Mouse (Mus musculus): ENCODE data around the gene Ddit4l.
"Not testable (repeated sequence)": the region's sequence is repeated elsewhere in the genome, so short reads cannot be mapped to it uniquely, and the experiment has no call there.

Ddit4l gene

DNA sequence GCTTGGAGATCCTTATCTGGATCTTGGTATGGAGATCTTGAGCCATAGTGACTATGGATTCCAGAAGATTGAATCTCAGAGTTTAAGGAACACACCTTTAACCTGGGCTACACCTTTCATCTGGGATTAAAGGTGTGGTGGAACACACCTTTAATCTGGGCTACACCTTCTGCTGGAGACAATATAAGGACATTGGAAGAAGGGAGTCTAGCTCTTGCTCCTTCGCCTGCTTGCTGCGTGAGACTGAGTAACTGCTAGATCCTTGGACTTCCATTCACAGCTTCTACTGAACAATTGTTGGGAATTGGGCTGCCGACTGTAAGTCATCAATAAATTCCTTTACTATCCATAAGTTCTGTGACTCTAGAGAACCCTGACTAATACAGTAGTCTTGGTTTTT, at the start of gene Ddit4l:
Ddit4l (plus strand) TSS at position 301 of the 400 bp plus-strand sequence.
- DNase-seq (ENCODE audit: inconsistent ontology term), result not testable (repeated sequence)

DNA sequence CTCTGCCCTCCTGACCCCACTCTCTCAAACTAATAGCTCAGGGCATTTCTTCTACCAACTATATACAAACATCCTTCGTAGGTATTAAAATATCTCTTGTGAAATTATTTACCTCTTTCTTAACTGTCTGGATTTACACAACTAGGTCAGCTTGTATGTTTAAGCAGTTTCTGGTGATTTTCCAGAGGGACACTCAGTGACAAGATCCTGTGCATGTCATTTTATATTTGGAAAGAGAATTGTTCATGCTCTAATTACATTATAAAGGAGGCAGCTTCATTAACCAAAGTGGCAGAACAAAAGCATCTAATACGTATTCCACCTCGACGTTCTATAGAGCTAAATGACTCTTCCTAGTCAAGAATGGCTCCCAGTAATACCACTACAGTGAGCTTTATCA, 45.3 kb upstream of the Ddit4l start:
- peak; percentile 44 for DNase-seq (ENCODE audit: inconsistent ontology term)

DNA sequence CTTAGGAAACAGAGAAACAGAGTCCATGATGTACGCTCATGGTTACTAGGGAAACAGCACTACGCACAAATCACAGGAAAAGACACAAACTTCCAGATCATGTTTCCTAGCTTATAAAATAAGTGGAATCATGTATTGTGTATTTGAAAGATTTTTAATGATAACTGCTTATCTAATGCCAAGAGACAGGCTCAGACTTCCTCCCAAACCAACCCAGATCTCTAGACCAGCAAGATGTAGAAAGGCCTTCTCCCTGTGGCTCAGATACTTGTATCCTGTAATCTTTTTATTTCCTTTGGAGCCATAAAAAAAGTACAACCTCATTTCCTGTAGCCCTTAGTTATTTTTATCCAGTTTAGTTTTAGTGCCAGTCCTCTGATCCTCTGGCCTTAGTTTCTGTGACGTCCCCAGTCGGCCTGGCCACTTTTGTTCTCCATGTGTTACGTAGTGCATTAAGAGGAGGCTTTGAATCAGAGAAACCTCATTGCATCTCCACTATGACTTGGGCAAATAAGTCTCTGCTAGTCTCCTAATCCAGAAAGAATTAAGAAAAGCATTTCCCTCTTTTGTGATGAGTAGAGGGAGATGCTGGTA, 34.9 kb upstream of the Ddit4l start:
- DNase-seq (ENCODE audit: inconsistent ontology term), result no peak

DNA sequence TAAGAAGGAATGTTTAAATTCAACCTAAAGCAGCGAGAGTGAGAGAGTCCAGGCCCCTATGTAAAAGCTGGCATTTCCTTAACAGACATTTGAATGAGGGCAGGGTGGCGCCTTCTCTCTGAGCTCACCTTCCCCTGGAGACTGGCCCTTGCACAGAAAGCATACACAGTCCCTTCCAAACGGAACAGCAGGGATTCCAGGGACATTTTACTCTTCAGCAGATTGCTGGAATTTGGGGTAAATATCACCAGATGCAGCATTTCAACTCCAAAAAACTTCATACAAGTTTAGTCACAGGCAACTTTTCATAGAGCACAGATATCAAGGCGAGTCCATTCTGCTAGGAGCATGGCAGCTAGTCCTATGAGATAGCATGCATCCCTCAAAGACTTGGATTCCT, 31.6 kb upstream of the Ddit4l start:
- peak; percentile 64 for DNase-seq (ENCODE audit: inconsistent ontology term)

DNA sequence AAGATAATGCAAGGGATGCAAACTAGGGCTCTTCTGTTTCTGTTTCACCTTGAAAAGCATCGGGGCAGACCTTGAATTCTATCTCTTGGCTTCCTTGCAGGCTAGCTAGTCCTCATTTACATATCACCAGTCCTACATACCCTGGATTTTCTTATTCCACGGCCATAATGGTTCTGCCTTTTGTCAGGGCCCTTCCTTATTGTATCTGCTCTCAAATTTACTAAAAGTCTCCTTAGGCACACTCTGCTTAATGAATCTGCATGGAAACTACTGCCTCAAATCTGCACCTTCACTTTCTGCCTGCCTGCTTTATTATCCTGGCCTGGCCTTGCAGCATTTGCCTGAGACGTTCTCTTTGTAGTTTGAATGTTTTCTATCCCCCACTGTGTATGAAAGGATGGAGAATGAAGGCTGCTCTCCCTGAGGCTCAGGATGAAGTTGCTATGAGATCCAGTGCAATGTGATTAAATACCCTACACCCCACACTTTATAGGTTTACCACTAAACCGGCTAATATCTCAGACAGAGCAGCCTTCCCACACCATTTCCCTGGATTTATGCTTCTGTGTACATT, 27.0 kb upstream of the Ddit4l start:
- no peak for DNase-seq (ENCODE audit: inconsistent ontology term)

DNA sequence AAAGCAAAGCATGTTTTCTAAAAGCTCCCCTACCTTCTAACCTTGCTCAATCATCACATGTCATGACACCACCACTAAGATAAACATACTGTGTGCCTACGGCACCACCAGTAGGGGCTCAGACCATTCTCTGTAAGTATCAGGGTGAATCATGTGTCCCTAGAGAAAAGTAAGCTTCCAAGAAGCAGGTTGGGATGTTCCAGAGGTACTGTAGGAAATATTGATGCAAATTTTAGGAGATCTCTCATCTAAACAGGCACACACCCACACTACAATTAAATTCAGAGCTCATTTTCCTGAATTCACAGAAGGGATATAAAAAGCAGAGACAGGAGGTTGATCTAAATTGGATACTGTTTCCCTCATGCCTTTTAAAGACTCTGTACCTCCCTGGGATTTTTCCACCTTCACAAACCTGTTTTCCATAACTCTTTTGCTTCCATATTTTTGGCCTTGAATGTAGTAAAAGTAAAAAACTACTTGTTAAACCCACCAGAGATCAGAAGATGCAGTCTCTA, 12.4 kb upstream of the Ddit4l start:
- DNase-seq (ENCODE audit: inconsistent ontology term), result no peak

DNA sequence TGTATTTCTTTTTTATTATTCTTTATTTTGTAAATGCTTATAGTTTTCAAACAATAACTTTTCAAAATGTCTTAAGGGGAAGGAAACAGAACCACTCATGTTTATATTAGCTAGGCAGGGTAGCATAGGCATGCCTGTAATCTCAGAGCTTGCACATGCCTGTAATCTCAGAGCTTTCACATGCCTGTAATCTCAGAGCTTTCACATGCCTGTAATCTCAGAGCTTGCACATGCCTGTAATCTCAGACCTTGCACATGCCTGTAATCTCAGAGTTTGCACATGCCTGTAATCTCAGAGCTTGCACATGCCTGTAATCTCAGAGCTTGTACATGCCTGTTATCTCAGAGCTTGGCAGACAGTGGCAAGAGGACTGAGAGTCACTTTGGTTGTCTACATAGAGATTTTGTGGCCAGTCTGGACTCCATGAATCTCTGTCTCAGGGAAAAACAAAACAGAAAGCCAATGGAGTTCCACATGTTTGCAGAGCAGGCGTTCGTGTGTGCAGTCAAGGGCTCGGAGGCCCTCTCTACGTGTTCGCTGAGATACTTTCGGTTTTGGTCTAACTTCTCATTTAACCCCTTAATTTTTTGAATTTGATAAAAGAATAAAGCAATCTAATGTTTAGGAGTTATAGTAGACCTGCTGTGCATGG, 10.8 kb upstream of the Ddit4l start:
- no peak for DNase-seq (ENCODE audit: inconsistent ontology term)

DNA sequence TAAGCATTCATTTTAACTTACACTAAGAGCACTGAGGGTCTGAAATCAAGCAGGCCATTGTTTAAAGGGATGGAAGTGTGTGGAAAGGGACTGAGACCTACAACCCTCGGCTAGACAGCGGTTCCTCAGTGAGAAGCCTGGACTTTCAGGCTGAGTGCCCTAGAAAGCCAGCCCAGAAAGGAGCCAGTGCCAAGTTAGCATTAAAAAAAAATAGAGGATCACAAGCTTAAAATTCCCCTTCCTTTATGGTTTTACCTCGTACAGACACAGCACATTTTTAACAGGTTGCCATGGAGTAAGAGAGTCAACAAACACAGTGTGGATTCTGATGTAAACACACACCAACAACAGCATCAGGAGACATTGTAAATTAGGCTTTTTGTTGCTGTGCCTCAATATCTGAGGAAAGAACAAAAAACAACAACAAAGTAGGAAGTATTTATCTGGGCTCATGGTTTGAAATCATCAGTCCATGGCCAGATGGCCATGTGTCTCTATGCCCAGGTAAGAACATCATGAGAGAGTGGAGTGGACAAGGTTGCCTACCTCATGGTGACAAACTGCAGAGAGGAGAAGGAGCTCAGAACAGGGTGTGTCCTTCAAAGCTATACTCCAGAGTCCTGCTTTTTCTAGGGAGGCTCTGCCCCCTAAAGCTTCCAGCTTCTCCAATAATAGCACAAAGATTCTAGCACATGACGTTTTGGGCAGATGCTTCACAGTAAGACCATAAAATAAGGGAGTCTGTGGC, 10.1 kb upstream of the Ddit4l start:
- peak; percentile 14 for DNase-seq (ENCODE audit: inconsistent ontology term)

DNA sequence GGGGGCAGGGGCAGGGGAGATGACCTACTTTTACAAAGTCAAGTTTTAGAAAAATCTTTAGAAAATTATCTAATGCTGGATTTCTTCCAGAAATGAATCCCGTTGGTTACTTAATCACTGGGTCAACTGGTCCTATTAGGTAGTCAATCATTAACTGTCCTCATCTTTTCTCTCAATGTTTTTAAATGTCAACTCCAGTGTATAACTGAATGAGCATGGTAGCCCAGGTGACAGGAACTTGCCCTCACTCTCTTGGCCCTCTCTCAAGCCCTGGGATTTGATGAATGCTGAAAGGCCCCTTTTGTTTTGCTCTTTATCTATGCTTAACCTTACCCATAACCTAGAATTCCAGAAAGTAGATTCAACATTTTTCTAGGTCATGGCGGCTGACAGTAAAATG, 9.4 kb upstream of the Ddit4l start:
- peak; percentile 6 for DNase-seq (ENCODE audit: inconsistent ontology term)

DNA sequence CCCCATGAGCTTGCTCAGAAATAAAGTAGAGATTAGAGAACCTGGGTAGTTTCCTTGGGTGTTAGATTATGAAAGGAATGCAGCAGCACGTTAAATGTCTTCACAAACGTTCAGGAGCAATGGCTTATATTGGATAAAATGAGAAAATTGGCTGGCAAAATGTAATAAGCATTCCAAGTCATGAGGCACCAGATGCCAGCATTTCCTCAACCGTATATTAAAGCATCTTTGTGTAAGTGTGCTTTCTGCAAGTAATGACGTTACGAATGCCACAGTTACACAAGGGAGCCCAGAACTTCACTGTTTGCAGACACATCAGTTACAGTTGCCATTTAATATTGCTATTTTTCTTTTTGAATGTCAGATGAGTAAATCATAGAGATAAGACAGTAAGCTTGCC, 872 bp upstream of the Ddit4l start:
- DNase-seq (ENCODE audit: inconsistent ontology term), result no peak

DNA sequence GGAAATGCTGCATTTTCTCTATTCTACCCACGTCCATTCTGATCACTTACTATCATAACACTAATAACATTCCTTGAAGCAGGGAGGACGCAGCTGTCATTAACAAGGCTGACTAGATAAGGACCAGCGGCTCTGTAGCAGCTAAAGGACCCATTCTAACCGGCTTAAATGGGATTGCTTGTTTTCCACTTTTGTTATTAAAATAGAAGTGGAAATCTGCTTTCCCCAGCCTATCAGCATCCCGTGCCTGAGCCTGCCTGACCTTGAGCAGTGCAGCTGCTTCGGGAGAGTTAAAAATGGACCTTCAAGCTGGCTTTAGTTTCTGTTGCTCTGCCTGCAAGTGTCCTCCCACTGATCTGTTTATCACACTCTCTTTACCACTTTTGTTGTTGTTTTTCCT, 679 bp downstream of the Ddit4l start:
- DNase-seq (ENCODE audit: inconsistent ontology term), result no peak

DNA sequence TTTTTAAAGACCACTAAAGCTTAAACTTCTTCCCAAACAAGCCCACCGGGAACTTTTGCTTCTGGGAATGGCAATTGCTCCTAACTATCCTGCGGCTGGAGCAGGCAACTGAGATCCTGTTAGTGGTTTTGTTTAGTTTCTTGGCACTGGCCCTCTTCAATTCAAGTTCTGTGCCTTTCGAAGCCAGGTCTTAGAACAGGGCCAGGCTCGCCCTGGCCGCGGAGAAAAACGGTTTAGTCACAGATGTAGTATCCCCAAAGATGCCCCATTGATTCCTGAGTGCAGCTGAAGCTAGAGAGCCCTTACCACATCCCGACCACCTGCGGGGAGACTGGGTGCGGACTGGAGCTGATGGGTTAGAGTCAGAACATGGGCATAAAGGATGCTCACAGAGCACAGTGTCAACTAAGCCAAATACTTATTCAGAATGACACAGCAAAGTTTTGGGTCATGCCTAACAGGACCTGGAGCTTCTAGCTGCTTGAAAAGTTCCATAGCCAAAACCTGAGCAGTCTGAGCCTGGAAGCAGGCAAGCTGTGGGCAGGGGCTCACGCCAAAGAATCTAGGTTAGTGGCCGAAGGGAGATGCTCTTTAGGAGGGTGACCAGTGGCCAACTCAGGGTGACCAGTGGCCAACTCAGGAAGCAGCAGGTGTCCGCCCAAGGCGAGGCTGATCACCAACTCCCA, 1.6 kb downstream of the Ddit4l start:
- peak; percentile 91 for DNase-seq (ENCODE audit: inconsistent ontology term)

DNA sequence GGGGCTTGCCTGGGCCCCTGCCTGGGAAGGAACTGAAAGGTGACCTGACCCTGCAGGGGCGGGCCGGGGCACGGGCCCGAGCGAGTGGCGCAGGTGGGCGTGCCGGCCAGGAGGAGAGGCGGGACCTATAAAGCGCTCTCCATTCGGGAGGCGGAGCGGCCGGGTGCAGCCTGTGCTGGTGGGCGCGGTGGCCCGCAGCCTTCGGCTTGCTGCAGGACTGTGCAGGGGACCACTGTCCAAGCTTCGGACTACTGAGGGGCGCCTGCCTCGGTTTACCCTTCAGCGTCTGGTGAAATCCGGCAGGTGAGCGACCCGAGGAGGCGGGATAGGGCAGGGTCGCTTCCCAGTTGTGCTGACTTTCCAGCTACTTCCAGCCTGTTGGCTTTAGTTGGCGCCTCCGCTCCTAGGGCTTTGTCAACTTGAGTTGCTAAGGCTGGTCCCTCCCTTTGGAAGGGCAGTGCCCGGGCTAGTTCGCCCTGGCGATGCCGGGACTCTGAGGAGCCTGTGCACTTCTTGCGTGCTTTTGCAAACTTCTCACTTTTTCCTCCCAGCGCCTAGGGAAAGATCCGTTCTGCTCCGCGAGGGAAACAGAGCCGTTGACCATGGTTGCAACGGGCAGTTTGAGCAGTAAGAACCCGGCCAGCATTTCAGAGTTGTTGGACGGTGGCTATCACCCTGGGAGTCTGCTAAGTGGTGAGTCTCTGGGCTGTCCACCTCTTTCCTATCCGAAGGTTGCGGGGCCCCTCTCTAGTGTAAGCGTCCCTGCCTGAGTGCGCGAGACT, 2.4 kb downstream of the Ddit4l start:
- peak; percentile 90 for DNase-seq (ENCODE audit: inconsistent ontology term)

DNA sequence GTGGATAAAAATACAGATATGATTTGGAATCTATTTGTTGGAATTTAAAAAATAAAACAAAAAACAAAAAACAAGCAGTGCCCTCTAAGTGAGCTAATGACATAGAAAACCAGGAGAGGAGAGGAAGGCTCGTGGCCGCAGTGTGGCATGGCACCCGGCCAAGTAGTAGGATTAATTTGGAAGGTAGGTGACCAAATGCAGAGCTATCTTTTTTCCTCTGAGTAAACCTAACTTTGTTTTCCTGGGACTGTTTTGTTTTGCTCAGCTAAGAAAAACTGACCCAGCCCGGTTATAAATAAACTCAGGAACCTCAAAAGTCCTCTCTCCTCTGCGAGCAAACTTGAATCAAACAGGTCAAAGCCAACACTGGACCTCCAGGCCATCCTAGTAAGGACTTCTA, 3.6 kb downstream of the Ddit4l start:
- DNase-seq (ENCODE audit: inconsistent ontology term), result peak; percentile 19

DNA sequence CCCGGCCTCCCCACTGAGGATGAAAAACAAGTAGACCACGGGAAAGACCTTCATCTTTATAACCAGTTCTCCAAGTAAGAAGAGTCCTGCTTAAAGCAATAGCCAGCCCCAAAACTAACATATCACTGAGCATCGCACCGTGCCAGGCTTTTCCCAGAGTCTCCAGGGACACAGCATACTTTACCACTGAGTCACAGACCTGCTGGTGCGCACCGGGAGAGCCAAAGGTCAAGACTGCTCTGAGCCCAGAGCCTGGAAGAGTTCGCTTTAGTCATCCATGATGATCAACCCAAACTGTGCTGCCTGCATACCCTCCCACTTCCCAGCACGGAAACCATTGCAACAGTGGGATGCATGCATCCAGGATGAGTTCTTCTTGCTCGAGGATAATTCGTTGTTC, 12.3 kb downstream of the Ddit4l start:
- peak; percentile 23 for DNase-seq (ENCODE audit: inconsistent ontology term)

DNA sequence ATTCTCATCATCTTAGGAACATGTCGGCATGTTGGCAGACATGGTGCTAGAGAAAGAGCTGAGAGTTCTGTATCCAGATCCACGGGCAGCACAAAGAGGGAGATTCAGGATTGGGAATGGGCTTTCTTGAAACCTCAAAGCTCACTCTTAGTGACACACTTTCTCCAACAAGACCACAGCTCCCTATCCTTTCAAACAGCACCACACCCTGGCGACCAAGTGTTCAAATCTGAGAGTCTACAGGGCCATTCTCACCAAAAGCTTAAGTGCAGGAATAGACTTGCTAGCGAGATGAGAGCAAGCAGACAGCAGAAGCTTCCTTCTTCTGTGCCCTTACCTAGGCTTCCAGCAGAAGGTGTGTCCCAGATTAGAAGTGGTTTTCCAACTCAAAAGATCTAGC, 15.2 kb downstream of the Ddit4l start:
- DNase-seq (ENCODE audit: inconsistent ontology term), result no peak

DNA sequence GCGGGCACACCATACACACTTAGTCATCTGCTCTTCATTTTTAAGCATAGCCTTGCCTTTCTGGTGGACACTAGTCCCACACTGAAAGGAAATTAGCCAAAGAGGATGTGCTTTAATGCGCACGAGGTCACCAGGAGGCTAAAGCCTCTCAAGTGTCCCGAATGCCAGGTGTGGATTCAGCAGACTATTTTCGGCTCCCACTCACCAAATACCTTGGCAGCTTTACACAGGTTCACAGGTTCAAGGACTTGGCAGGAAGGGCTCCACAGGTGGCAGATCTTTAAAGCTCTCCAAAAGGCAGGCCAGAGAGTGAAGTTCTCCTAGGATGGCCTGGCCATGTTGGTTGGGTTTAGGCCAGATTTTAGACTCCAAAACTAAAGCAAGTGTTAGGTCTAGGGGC, 19.8 kb downstream of the Ddit4l start:
- no peak for DNase-seq (ENCODE audit: inconsistent ontology term)

DNA sequence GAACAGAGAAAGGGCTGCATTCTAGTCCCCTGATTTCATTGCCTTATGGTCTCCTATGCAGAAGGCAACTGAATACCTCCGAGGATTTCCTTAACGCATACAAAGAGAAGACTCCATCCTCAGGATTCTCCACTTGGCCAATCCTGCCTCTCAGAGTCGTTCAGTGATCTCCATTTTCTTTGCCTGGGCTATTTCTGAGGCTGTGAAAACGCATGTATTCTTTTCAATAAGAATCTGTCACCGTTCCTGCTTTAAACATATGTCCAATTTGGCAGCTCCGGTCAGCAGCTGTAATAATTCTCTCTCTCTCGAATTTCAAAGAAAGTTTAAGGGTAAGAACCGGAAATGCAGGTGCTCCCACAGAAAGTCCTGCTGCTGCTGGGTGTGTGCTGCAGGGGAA, 20.7 kb downstream of the Ddit4l start:
- DNase-seq (ENCODE audit: inconsistent ontology term), result no peak

DNA sequence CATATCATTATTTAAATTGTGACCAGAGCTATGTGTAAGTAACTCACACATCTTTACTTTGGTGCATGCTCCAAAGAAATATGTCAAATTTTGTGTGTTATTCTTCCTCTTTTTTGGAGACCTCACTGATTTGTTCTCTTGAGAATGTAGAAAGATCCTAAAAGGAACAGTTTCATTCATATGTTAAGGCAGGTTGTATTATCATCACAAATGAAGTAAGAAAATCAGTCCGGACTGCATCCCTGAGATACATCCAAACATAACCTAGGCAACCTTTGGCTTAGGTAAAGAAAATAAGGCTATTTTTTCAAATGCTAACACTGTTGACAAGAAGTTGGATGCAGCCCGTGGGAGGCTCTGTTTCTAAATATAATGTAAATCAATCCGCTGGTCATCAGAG, 21.2 kb downstream of the Ddit4l start:
- no peak for DNase-seq (ENCODE audit: inconsistent ontology term)

DNA sequence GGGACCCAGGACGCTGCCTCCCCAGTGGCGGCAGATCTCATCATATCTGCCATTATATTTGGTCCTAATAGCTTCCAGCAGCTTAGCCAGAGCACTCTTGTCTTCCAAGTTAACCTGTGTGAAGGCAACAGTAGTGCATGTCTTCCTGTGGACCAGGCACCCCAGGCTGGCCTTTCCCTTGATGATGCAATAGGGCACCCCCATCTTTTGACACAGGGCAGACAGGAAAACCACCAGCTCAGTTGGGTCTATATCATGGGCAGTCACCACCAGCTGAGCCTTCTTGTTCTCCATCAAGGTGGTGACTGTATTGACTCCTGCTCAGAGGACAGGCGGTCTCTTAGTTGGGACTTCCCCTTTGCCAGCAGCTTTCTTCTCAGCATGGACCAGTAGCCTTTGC, 22.7 kb downstream of the Ddit4l start:
- no peak for DNase-seq (ENCODE audit: inconsistent ontology term)

DNA sequence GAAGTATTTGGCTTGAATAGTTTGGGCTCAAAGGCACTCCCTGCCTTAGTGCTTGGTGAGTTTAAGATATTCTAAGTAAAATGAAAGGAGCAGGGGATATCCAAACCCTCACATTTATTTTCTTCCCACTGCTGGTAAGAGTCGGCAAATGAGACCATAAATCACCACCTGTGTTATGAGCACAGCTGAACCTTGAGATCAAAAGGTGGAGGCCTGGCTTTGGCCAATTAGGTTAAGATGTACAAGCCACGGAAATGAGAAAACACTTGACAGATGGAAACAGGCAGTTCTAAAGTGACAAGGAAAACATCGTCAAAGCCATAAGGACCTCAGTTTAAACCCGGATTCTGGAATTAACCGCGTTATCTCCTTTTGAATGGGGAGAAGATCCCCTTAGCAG, 23.5 kb downstream of the Ddit4l start:
- no peak for DNase-seq (ENCODE audit: inconsistent ontology term)

All from Muller cell, postnatal 12 days (primary cell).